ENCODE assay signal across 9 mouse cellular contexts in the genomic region with DNA sequence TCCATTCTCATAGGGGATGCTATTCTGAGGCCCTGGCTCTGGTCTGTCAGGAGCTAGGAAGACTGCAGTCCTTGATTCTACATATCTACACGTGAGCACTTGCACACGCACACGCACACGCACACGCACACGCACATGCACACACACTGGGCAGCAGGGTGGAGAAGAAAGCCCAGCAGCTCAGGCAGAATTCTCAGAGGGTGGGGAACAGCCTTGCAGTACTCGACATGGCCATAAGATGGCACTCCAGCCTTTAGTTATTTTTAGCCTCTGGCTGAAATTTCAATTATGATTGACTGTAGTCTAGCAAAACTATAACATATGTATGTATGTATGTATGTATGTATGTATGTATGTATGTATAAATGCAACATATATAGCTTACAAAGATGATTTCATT. TPM values are rescaled to one million over a fixed set of nuclear protein-coding genes. Genes with fewer than 3 reads are reported as not detected.
A peak's percentile ranks its signal among the peaks of the same experiment; 100 is the strongest.
DNase-seq lines count a peak whose midpoint lies in the region; ATAC-seq lines count a peak whose summit lies in the region.
"Had no signal": no experiment of that assay in that cellular context is flagged by ENCODE, and none has a peak within 500 bp of the region (broad histone marks: within the 10 kb centered on the region; RNA-seq: fewer than 3 reads in every experiment).

No protein-coding gene starts in this region.

- H3K27me3 ChIP-seq in heart, embryonic 12.5 days (replicated peaks) = 0 out of 2 replicates have a peak, but pooled peaks cover 11% of the 10 kb centered on the region

- H3K27ac ChIP-seq in heart, embryonic 12.5 days (ENCODE audit: poor library complexity, severe bottlenecking) = no peak overlapping the region
- H3K27ac ChIP-seq: limb, embryonic 13.5 days had no signal

- DNase-seq in heart, adult 11 months = peak; percentile 81
- peak; percentile 30 for DNase-seq in ES-CJ7 (ENCODE audit: low read depth, low spot score)
- DNase-seq in cerebellum, postnatal 10 days = peak; percentile 77 to 86
- peak; percentile 60 to 72 for DNase-seq in frontal cortex, postnatal 25 days (ENCODE audit: low spot score in 2 of 2)
- peak; percentile 78 to 80 for DNase-seq in layer of hippocampus, postnatal 10 days (ENCODE audit: low spot score in 2 of 2)
- DNase-seq in mesoderm, embryonic 11.5 days (ENCODE audit: low read depth, low spot score) = peak; percentile 51
- DNase-seq in thymus, postnatal 0 days (ENCODE audit: low spot score) = peak; percentile 22

- no peak overlapping the region for H3K4me3 ChIP-seq in heart, embryonic 12.5 days
- H3K4me3 ChIP-seq: limb, embryonic 13.5 days had no signal

- no peak overlapping the region for H3K4me2 ChIP-seq in heart, embryonic 12.5 days
- H3K4me2 ChIP-seq: limb, embryonic 13.5 days had no signal

- H3K36me3 ChIP-seq in heart, embryonic 12.5 days = peaks cover 8% of the 10 kb centered on the region; the same call in 1 of the 2 replicates

- WGBS in heart, embryonic 12.5 days = 25% methylated on average over 7 of the region's 7 CpGs

- H3K9ac ChIP-seq in heart, embryonic 12.5 days = no peak overlapping the region
- H3K9ac ChIP-seq: limb, embryonic 13.5 days had no signal

- ATAC-seq in heart, embryonic 12.5 days (ENCODE audit: insufficient number of reproducible peaks, low FRiP score) = no peak

- peaks cover 1% of the 10 kb centered on the region for H3K4me1 ChIP-seq in heart, embryonic 12.5 days (replicated peaks)

- no peaks in the 10 kb centered on the region for H3K9me3 ChIP-seq in heart, embryonic 12.5 days (replicated peaks)
- H3K9me3 ChIP-seq: limb, embryonic 13.5 days had no signal

RNA-seq across cellular contexts. Expression of a gene that starts 31.5 kb away (rescaled TPM):
- 4.8 and 5.0 TPM in 2 replicates for polyA plus RNA-seq in heart, embryonic 12.5 days (2016; fragmentation: Nextera tagmentation; extraction: Ambion mirVana)
- total RNA-seq in layer of hippocampus, postnatal 10 days (2021) = under 1 TPM; 0.16 to 0.20 TPM
- 0.23 TPM in 2 replicates for polyA plus RNA-seq in thymus, postnatal 0 days (2015; fragmentation: Nextera tagmentation; extraction: Ambion mirVana)

Comparison
In these comparisons a context has a peak if more than half of its experiments do, and no peak if none do; other contexts are left out.
1. DNase-seq: peak in every context shown above with its lines; median percentile 82 in cerebellum, postnatal 10 days; 81 in heart, adult 11 months; 79 in layer of hippocampus, postnatal 10 days; 66 in frontal cortex, postnatal 25 days; 51 in mesoderm, embryonic 11.5 days; 30 in ES-CJ7; 22 in thymus, postnatal 0 days.